Comparison of ENCODE assay signal across 1 mouse cellular context in genomic region chr5:30270571-30271190, GRCm38 (mm10).
TF ChIP-seq lines count a peak whose summit lies in the region.

No protein-coding gene starts in this region.

TF ChIP-seq in CH12.LX, 34 proteins besides CTCF, POLR2A, EP300 and RAD21 (continued from another document):
- TF ChIP-seq BHLHE40 (IDR thresholded peaks at IDR 0.05; ENCODE audit: low read depth, low read length): peak; percentile 82
- no peak for TF ChIP-seq GABPA (IDR thresholded peaks at IDR 0.05; ENCODE audit: insufficient replicate concordance, low read depth, low read length)
